Mouse (Mus musculus) heart, embryonic 16.5 days (tissue): ENCODE measurements around the gene Clasp2. TPM values are rescaled to one million over a fixed set of nuclear protein-coding genes. Genes with fewer than 3 reads are reported as not detected.
"Not testable (repeated sequence)": the region's sequence is repeated elsewhere in the genome, so short reads cannot be mapped to it uniquely, and the experiment has no call there.

ENCODE experiments used
- ATAC-seq: fragments of 200-750 bp; cut with Nextera tagmentation; replicated peaks from 2 replicates; pipeline ENCODE4 v1.8.0; 2017; ENCODE audit warnings: moderate number of reproducible peaks; ENCODE audit not compliant: insufficient read depth, low FRiP score; ENCODE audit errors: extremely low read depth
- H3K27ac ChIP-seq: fragments of 300-500 bp; sonication (generic); 2 replicates; pipeline ENCODE4 v1.5.1; 2014; ENCODE audit warnings: mild to moderate bottlenecking, low read length, control low read depth, moderate library complexity
- H3K27me3 ChIP-seq: fragments of 300-500 bp; sonication (generic); 2 replicates; pipeline ENCODE4 v1.6.1; 2014; ENCODE audit warnings: low read length, mixed read lengths; ENCODE audit not compliant: control insufficient read depth, insufficient read depth
- H3K36me3 ChIP-seq: fragments of 300-500 bp; sonication (generic); 2 replicates; pipeline ENCODE4 v1.6.1; 2014; ENCODE audit not compliant: control insufficient read depth, insufficient read depth
- H3K4me1 ChIP-seq: fragments of 300-500 bp; sonication (generic); 2 replicates; pipeline ENCODE4 v1.6.1; 2014; ENCODE audit warnings: low read length, mixed read lengths; ENCODE audit not compliant: control insufficient read depth, insufficient read depth
- H3K4me2 ChIP-seq: fragments of 300-500 bp; sonication (generic); 2 replicates; pipeline ENCODE4 v1.6.1; 2014; ENCODE audit warnings: low read depth, mild to moderate bottlenecking, control low read depth, low read length
- H3K4me3 ChIP-seq: fragments of 300-500 bp; sonication (generic); 2 replicates; pipeline ENCODE4 v1.5.1; 2014; ENCODE audit warnings: mild to moderate bottlenecking, control low read depth, low read length
- H3K9ac ChIP-seq: fragments of 300-500 bp; sonication (generic); 2 replicates; pipeline ENCODE4 v1.6.1; 2014; ENCODE audit warnings: low read length, control low read depth
- H3K9me3 ChIP-seq: fragments of 300-500 bp; sonication (generic); replicated peaks from 2 replicates; pipeline ENCODE4 v1.6.1; 2016; ENCODE audit warnings: low read length; ENCODE audit not compliant: control insufficient read depth
- WGBS: fragments of 180-500 bp; shearing (Covaris S2); extraction: QIAGEN DNeasy Blood & Tissue Kit; methylation state at CpG from one replicate; pipeline ENCODE4 v1.1.7; 2014; 5-methylcytosine and 5-hydroxymethylcytosine counted together
- polyA plus RNA-seq: library from polyadenylated mRNA; unstranded; fragments of >200 nt; fragmentation: Nextera tagmentation; extraction: Ambion mirVana; gene quantifications from 2 replicates; pipeline ENCODE4 v1.2.1, GENCODE M21; 2015

The Clasp2 gene
- polyA plus RNA-seq, 1 experiment from 2014 or later = 21.0 TPM

DNA sequence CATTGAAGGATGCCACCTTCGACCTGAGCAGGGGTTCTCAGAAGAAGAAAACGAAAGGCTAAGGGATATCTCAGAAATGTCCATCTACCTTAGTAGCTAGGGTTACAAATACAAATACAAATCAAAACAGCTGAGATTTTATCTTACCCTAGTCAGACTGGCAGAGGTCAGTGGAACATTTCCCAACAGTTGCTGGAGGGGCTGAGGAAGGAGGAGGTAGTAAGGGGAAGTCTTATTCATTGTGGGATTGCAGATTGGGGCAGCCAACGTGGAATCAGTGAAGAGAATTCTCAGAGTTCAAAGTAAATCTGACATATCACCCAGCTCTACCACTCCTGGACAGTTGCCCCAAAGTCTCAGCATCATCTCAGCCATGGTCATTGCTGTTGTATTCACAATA is 39.6 kb downstream of the Clasp2 start:
- 84% methylated on average over 3 of the region's 3 CpGs for WGBS
- no peak overlapping the region for H3K9ac ChIP-seq
- no peak overlapping the region for H3K4me2 ChIP-seq
- H3K27me3 ChIP-seq = no peaks in the 10 kb centered on the region
- H3K36me3 ChIP-seq = no peaks in the 10 kb centered on the region
- no peaks in the 10 kb centered on the region for H3K9me3 ChIP-seq
- H3K4me3 ChIP-seq = no peak overlapping the region
- no peaks in the 10 kb centered on the region; the same call in none of the 2 replicates for H3K4me1 ChIP-seq
- H3K27ac ChIP-seq = no peak overlapping the region
- no peak for ATAC-seq

DNA sequence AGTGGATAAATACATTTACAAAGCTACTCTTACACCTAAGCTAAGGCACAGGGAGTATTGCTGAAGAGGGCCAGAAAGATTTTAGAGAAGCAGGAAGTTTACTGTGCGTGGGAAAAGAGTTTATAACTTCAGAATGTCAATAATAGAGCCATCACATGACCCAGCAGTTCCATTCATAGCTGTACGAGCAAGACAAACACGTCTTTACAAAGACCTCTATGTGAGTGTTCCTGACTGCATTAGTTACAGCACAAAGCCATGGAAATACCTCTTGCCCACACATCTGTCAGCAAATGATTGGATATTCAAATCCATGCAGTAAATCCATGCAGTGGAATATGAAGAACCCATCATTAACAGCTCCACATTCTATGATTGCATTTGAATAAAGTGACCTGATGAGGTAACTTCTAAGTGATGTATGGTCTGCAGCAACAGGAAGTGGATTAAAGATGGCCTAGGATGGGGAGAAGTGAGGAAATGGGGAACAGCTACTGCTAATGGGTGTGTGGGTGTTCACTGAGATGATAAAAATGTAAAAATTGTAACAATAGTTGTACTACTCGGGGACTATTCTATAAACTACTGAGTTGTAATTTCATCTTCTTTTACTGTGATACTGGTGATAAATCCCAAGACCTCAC is 41.2 kb downstream of the Clasp2 start:
- 72% methylated on average over 4 of the region's 4 CpGs for WGBS
- Histone ChIP-seq H3K36me3 (no peaks in the 10 kb centered on the region), H3K4me1 (no peaks in the 10 kb centered on the region; the same call in none of the 2 replicates), H3K4me2 (no peak overlapping the region), H3K9me3 (no peaks in the 10 kb centered on the region), H3K27ac (no peak overlapping the region), H3K9ac (no peak overlapping the region), H3K27me3 (no peaks in the 10 kb centered on the region), H3K4me3 (no peak overlapping the region)
- ATAC-seq = no peak

DNA sequence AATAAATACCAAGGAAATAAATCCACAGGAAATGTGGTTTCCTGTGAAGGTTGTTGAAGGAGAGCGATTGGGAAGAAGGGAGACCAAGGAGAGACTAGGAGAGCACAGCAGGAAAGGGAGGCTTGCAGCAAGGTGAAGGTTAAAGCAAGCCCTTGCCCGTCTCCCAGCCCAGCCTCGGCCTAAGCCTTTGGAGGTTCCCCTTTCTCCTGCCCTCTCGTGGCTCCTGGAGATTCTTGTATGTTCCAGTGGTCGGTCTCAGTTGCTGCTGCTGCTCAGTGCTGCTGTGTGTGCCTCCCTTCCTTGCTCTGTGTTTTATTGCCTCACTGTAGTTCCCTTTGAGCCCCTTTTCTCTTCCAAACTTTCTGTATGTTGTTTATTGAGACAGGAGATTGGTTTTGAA is 42.4 kb downstream of the Clasp2 start:
- Histone ChIP-seq H3K27ac (no peak overlapping the region), H3K4me1 (no peaks in the 10 kb centered on the region; the same call in none of the 2 replicates), H3K4me3 (no peak overlapping the region), H3K36me3 (no peaks in the 10 kb centered on the region), H3K9ac (no peak overlapping the region), H3K27me3 (no peaks in the 10 kb centered on the region), H3K4me2 (no peak overlapping the region), H3K9me3 (no peaks in the 10 kb centered on the region)
- no peak for ATAC-seq
- 54% methylated on average over 5 of the region's 5 CpGs for WGBS

DNA sequence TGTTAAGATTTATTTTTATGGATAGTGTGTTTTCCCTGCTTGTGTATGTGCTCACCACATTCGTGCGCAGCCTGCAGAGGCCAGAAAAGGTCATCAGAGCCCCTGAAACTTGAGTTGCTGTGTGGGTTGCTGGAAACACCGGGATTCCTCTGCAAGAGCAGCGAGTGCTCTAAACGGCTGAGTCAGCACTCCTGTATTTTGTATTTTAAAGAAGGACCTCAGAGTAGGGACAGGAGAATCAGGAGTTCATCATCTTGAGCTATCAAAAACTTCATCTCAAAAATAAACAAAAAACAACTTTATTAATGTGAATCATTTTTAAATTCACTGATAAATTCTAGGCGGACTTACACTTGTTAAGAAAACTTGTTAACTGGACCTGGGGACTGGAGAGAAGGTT is 48.0 kb downstream of the Clasp2 start:
- H3K4me2 ChIP-seq, H3K9ac ChIP-seq, ATAC-seq, H3K36me3 ChIP-seq, H3K9me3 ChIP-seq, H3K27me3 ChIP-seq, H3K4me3 ChIP-seq, H3K27ac ChIP-seq: not testable (repeated sequence)
- peaks cover 15% of the 10 kb centered on the region for H3K4me1 ChIP-seq
- 57% methylated on average over 4 of the region's 6 CpGs for WGBS

DNA sequence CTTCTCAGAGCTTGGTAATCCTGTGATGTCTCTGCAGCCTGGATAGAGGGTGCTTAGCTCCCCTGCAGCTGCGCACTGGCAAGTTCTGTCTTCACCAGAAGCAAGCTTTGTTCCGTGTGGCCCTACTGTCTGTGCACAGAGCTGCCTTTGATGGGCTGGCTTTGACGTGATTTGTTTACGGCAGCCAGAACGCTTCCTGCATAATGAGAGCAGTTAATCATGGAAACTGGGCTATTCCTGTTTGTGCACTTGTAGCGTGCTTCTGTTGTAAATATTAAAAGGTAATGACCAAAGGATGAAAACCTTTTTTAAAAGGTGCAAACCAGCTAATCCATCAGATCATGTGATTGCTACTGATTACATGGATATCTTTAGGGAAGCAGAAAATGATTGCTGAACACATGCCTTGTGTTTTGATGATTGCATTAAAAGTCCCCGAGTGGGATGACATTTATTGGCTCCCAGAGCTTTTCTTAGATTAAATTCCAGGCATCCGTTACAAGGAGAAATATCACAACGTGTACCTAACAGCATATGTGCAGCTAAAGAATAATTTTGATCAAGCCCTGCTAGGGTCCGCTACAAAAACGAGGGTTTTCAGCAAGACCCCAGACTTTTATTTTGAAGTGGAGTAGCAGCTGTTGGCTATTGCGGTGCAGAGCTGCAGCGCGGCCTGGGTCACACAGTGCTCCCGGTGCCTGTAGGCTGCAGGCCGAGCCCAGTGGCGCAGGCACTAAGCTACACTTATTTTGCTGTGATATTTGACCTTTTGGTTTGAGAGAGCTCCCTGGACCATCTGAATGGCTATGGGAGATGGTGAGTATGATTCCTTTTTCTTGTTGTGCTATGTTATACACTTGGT is 51.6 kb downstream of the Clasp2 start:
- 1% methylated on average over 17 of the region's 17 CpGs for WGBS
- Histone ChIP-seq H3K27me3 (no peaks in the 10 kb centered on the region), H3K4me3 (peak overlapping the region; percentile 62), H3K4me2 (peak overlapping the region; percentile 67), H3K36me3 (no peaks in the 10 kb centered on the region), H3K9me3 (no peaks in the 10 kb centered on the region), H3K4me1 (peaks cover 18% of the 10 kb centered on the region), H3K27ac (peak overlapping the region; percentile 54), H3K9ac (peak overlapping the region; percentile 74)
- ATAC-seq = peak; percentile 89

DNA sequence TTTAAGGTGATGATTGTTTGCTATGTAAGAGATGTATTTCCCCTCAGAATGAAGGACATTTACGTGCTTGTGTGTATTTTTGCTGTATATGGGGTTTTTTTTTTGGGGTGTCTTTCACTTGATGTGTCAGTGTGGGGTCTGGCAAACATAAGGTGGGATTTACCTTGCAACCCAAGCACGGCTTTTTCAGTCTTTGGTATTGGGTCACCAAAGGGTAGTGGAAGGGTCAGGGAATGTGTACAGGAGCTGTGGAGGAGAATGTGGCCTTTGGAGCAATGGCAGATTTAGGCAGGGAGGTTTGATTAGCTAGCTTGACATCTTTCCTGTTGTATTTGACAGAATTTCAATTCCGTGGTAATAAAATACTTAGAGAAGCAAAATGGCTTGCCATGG is 52.2 kb downstream of the Clasp2 start:
- H3K27ac ChIP-seq = peak overlapping the region; percentile 54
- no peak for ATAC-seq
- peak overlapping the region; percentile 67 for H3K4me2 ChIP-seq
- H3K9ac ChIP-seq = peak overlapping the region; percentile 74
- H3K27me3 ChIP-seq = no peaks in the 10 kb centered on the region
- H3K4me3 ChIP-seq = peak overlapping the region; percentile 62
- H3K9me3 ChIP-seq = no peaks in the 10 kb centered on the region
- peaks cover 18% of the 10 kb centered on the region for H3K4me1 ChIP-seq
- H3K36me3 ChIP-seq = no peaks in the 10 kb centered on the region
- 40% methylated on average over 3 of the region's 3 CpGs for WGBS

DNA sequence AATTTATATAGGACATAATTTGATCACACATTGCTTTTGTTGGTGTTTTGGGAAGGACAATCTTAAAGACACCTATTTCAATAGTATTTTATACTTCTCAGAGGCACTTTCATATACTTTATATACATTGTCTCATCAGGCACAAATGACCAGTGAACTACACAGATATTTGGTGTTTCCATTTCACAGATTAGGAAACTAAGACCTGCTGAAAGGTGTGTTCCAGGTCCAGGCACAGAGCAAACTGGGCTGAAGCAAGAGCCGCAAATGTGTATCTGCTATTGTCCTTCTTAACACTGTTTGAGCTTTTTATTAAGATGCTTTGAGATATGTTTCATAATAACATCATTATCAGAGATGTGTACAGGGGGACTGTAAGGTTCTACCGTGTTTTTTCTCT is 52.7 kb downstream of the Clasp2 start:
- peak overlapping the region; percentile 24; the same call in 1 of the 2 replicates for H3K4me3 ChIP-seq
- 68% methylated on average over 2 of the region's 2 CpGs for WGBS
- ATAC-seq = no peak

DNA sequence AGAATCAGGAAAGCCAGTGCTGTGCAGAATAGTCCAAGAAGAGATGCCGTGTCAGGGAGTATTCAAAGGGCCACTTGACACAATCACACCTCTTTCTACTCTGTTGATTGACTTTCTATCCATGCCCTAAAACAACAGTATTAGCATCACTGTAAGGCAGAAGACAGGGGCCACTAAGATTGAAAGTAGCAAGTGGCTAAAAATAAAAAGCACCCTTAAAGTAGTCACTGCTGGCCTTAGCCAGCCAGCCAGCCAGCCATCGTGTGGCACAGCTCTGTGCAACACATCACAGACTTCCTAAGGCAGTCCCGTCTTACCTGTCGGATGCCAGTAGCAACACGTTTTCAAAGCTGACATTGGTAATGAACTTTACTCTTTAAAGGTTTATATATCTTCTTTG is 55.9 kb downstream of the Clasp2 start:
- peaks cover 17% of the 10 kb centered on the region for H3K4me1 ChIP-seq
- no peaks in the 10 kb centered on the region for H3K27me3 ChIP-seq
- no peak overlapping the region for H3K27ac ChIP-seq
- H3K4me2 ChIP-seq = no peak overlapping the region
- ATAC-seq = no peak
- no peaks in the 10 kb centered on the region for H3K9me3 ChIP-seq
- no peaks in the 10 kb centered on the region for H3K36me3 ChIP-seq
- no peak overlapping the region for H3K4me3 ChIP-seq
- WGBS = 57% methylated on average over 5 of the region's 5 CpGs
- H3K9ac ChIP-seq = no peak overlapping the region

More for the DNA sequence above, 52.7 kb downstream of the Clasp2 start:
- H3K4me2 ChIP-seq = peak overlapping the region; percentile 37
- H3K27me3 ChIP-seq = no peaks in the 10 kb centered on the region
- H3K4me1 ChIP-seq = peaks cover 18% of the 10 kb centered on the region
- H3K9me3 ChIP-seq = no peaks in the 10 kb centered on the region
- peak overlapping the region; percentile 25; the same call in 1 of the 2 replicates for H3K9ac ChIP-seq
- no peaks in the 10 kb centered on the region for H3K36me3 ChIP-seq
- no peak overlapping the region for H3K27ac ChIP-seq

DNA sequence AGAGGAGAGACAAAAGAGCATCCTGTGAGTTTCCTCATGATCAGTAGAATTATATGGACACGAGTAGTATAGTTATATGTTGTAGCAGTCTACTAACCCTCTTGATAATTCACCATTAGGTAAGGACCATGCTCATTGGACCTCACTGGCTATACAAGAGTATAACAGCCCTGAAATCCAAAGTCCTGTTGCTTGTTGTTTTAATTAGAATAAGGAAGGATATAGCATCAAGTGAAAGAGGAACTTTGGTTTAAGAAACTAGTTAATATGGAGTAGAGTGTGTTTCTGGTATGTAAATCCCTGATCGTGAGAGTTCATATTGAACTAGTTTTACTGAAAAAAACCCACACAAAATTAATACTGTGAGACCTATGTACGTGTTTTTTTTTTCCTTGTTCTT is 59.4 kb downstream of the Clasp2 start:
- peaks cover 13% of the 10 kb centered on the region for H3K4me1 ChIP-seq
- 86% methylated on average over 3 of the region's 3 CpGs for WGBS
- no peaks in the 10 kb centered on the region for H3K9me3 ChIP-seq
- no peaks in the 10 kb centered on the region for H3K27me3 ChIP-seq
- H3K4me2 ChIP-seq = no peak overlapping the region
- ATAC-seq = no peak
- no peak overlapping the region for H3K4me3 ChIP-seq
- H3K36me3 ChIP-seq = no peaks in the 10 kb centered on the region
- no peak overlapping the region for H3K27ac ChIP-seq
- no peak overlapping the region for H3K9ac ChIP-seq
